Mouse (Mus musculus) kidney, embryonic 14.5 days (tissue): ENCODE results near the gene Chrm3. TPM values are rescaled to one million over a fixed set of nuclear protein-coding genes. Genes with fewer than 3 reads are reported as not detected.

Experiments used
- ATAC-seq: fragments of 200-750 bp; cut with Nextera tagmentation; 2 replicates; pipeline ENCODE4 v1.8.0; 2017; ENCODE audit warnings: moderate number of reproducible peaks, mild to moderate bottlenecking, moderate TSS enrichment, moderate library complexity; ENCODE audit not compliant: low FRiP score, low TSS enrichment
- H3K27ac ChIP-seq: fragments of 300-500 bp; sonication (generic); 2 replicates; pipeline ENCODE4 v1.5.1; 2014; ENCODE audit warnings: low read depth, mild to moderate bottlenecking, low read length, moderate library complexity, mixed read lengths
- H3K27me3 ChIP-seq: fragments of 300-500 bp; sonication (generic); 2 replicates; pipeline ENCODE4 v1.6.1; 2014; ENCODE audit warnings: mild to moderate bottlenecking, low read length; ENCODE audit not compliant: control insufficient read depth, insufficient read depth
- H3K36me3 ChIP-seq: fragments of 300-500 bp; sonication (generic); 2 replicates; pipeline ENCODE4 v1.6.1; 2014; ENCODE audit warnings: low read length, mixed read lengths; ENCODE audit not compliant: control insufficient read depth, insufficient read depth
- H3K4me1 ChIP-seq: fragments of 300-500 bp; sonication (generic); 2 replicates; pipeline ENCODE4 v1.6.1; 2014; ENCODE audit warnings: low read length, mixed read lengths; ENCODE audit not compliant: control insufficient read depth, insufficient read depth
- H3K4me2 ChIP-seq: fragments of 300-500 bp; sonication (generic); replicated peaks from 2 replicates; pipeline ENCODE4 v1.6.1; 2014; ENCODE audit warnings: low read depth, mild to moderate bottlenecking, low read length
- H3K4me3 ChIP-seq: fragments of 300-500 bp; sonication (generic); 2 replicates; pipeline ENCODE4 v1.5.1; 2014; ENCODE audit warnings: mild to moderate bottlenecking, low read length
- H3K9ac ChIP-seq: fragments of 300-500 bp; sonication (generic); 2 replicates; pipeline ENCODE4 v1.6.1; 2014; ENCODE audit warnings: low read depth, mild to moderate bottlenecking, low read length, moderate library complexity
- H3K9me3 ChIP-seq: fragments of 300-500 bp; sonication (generic); 2 replicates; pipeline ENCODE4 v1.6.1; 2016; ENCODE audit warnings: low read length; ENCODE audit not compliant: control insufficient read depth
- WGBS: fragments of 180-500 bp; shearing (Covaris S2); extraction: QIAGEN DNeasy Blood & Tissue Kit; methylation state at CpG from one replicate; pipeline ENCODE4 v1.1.7; 2014; 5-methylcytosine and 5-hydroxymethylcytosine counted together
- polyA plus RNA-seq: library from polyadenylated mRNA; unstranded; fragments of >200 nt; fragmentation: Nextera tagmentation; extraction: Ambion mirVana; gene quantifications from 2 replicates; pipeline ENCODE4 v1.2.1, GENCODE M21; 2014

Chrm3 gene
- polyA plus RNA-seq, 1 experiment from 2014 or later: 0.91 TPM

DNA sequence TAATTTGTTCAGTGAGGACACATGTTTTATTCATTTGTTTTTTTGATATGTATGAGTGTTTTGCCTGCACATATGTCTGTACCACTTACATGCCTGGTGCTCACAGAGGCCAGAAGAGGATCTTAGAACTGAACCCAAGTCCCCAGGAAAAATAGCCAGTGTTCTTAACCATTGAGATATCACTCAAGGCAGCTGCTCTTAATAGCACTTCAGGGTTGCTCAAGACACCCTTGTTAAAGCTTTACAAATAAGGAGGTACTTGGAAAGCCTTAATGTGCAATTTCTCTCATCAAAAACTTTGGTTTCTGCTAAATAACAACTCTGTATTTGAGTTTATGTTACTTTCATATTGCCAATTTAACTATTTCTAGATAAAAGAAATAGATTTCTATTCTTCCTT is 25.1 kb downstream of the Chrm3 start:
- Histone ChIP-seq H3K4me1 (no peaks in the 10 kb centered on the region), H3K9ac (no peak overlapping the region), H3K4me2 (no peak overlapping the region), H3K36me3 (no peaks in the 10 kb centered on the region), H3K9me3 (no peaks in the 10 kb centered on the region), H3K4me3 (no peak overlapping the region), H3K27me3 (no peaks in the 10 kb centered on the region), H3K27ac (no peak overlapping the region)
- no peak for ATAC-seq

DNA sequence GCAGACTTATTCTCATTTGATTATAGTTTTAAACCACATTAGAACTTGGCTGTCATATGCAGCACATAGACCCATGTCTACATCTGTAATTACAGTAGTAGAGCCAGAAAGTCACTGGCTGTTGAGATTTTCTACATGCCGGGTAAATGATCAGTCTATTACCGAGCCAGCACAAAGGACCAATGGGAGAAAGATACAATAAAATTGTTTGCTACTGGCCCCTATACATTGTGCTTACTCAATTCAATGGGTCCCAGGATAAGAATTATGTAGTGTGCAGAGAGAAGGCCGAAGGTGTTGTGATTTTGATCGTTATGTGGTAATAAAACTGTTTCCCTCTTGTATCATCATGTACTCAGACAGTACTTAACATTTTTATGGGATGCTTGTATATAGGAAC is 27.9 kb downstream of the Chrm3 start:
- Histone ChIP-seq H3K9me3 (no peaks in the 10 kb centered on the region), H3K36me3 (no peaks in the 10 kb centered on the region), H3K27me3 (no peaks in the 10 kb centered on the region), H3K27ac (no peak overlapping the region), H3K4me3 (no peak overlapping the region), H3K4me1 (no peaks in the 10 kb centered on the region), H3K4me2 (no peak overlapping the region), H3K9ac (no peak overlapping the region)
- no peak for ATAC-seq
- WGBS: 72% methylated on average over 4 of the region's 4 CpGs

DNA sequence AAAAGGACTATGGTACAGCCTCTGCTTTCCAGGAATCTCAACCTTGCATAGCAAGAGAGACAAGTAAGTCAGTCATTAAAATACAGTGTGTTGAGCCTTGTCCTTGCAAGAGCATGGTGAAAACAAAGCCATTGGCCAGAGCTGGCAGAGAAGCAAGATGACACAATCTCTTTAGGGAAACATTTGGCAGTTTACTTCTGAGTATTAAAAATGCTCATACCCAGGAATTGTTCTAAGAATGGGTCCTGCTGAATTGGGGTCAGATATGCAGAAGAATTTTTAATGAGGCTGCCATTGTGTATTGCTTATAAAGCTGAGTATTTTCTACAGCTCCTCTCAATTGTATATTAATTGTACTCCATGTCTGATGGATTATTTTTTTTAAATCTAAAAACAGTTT is 50.8 kb downstream of the Chrm3 start:
- ATAC-seq: no peak
- H3K4me3 ChIP-seq: no peak overlapping the region
- H3K9ac ChIP-seq: no peak overlapping the region
- no peak overlapping the region for H3K4me2 ChIP-seq
- no peaks in the 10 kb centered on the region for H3K4me1 ChIP-seq
- H3K36me3 ChIP-seq: no peaks in the 10 kb centered on the region
- H3K27ac ChIP-seq: no peak overlapping the region
- H3K27me3 ChIP-seq: no peaks in the 10 kb centered on the region
- no peaks in the 10 kb centered on the region for H3K9me3 ChIP-seq

DNA sequence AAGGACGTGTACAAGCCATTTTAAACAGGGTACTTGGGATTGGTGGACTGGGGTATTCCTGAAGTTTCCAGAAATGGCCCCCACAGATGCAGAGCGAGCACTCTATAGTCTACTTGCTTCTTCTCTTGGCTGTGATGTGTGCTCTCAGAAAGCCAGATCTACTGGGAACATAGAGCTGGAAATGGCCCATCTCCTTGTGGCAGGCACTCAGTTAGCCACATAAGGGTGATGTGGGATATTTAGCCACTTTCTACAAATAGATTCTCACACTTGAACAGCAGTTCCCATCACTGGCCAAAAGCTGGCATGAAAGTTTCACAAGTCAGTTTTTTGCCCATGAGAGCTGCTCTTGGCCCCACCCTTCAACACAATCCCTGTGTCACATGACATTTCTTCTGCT is 65.5 kb downstream of the Chrm3 start:
- no peak for ATAC-seq
- Histone ChIP-seq H3K9ac (no peak overlapping the region), H3K4me3 (no peak overlapping the region), H3K36me3 (no peaks in the 10 kb centered on the region), H3K4me1 (no peaks in the 10 kb centered on the region), H3K4me2 (no peak overlapping the region), H3K27me3 (no peaks in the 10 kb centered on the region), H3K9me3 (no peaks in the 10 kb centered on the region), H3K27ac (no peak overlapping the region)
- WGBS: 70% methylated on average over 2 of the region's 2 CpGs

DNA sequence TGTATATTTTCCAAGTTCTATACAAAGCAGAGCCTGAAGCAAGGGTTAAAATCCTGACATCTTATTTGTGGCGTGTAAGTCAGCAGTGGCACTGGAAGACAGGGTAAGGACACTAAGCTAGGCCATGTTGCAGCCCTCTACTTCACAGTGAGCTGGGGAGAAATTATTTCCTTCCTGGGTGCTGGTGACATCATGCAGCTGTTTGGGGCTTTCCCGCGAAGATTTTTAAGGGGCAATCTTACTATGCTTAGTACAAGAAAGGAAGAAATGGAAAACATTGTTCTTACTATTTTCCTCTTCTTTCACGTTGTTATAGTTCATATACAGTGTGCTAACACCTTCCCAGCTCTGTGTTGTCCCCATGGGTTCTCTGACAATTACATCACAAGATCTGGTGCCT is 76.3 kb downstream of the Chrm3 start:
- H3K36me3 ChIP-seq: no peaks in the 10 kb centered on the region
- no peaks in the 10 kb centered on the region for H3K9me3 ChIP-seq
- H3K27ac ChIP-seq: no peak overlapping the region
- H3K4me1 ChIP-seq: no peaks in the 10 kb centered on the region
- no peak overlapping the region for H3K4me3 ChIP-seq
- H3K27me3 ChIP-seq: no peaks in the 10 kb centered on the region
- ATAC-seq: no peak
- WGBS: 79% methylated on average over 4 of the region's 4 CpGs
- H3K4me2 ChIP-seq: no peak overlapping the region
- no peak overlapping the region for H3K9ac ChIP-seq

DNA sequence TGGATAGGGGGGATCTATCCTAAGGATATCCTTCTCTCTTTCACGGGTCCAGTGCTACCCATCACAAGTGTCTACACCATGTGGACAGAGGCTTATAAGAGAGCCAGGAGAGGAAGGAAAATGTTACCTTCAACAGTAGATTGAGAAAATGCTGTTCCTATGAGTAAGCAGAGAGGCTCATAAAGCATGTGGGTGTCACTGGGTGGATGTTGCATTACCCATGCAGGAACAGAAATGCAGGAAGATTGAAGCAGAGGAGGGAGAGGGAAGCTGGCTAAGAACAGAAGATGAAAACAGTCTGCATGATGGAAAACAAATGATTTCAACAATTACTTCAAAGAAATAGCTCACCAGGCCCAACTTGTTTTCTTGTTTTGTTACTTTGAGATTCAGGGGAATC is 85.7 kb downstream of the Chrm3 start:
- no peak overlapping the region for H3K9ac ChIP-seq
- H3K4me1 ChIP-seq: no peaks in the 10 kb centered on the region
- H3K27ac ChIP-seq: no peak overlapping the region
- 73% methylated on average over 1 of the region's 1 CpGs for WGBS
- no peak overlapping the region for H3K4me3 ChIP-seq
- H3K27me3 ChIP-seq: no peaks in the 10 kb centered on the region
- H3K9me3 ChIP-seq: no peaks in the 10 kb centered on the region
- H3K4me2 ChIP-seq: no peak overlapping the region
- ATAC-seq: no peak
- H3K36me3 ChIP-seq: no peaks in the 10 kb centered on the region

DNA sequence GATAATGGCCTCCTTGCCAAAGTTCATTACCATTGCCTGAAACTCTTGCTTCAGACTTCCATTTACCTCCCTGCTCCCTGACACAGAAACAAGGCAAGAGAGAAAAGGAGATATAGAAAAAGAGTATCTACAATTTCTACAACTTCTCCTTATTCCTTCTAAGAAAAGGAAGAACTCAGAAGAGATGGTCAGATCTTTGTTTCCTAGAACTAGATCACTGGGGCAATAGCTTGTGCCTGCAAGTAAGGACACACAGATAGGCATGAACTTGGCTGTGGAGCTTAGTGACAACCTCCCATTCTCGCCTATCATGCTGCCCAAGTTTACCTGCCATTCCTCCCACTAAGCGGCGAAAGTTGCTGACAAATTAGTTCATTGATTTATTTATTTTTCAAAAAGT is 96.9 kb downstream of the Chrm3 start:
- 85% methylated on average over 3 of the region's 3 CpGs for WGBS
- ATAC-seq: no peak
- H3K4me1 ChIP-seq: no peaks in the 10 kb centered on the region

DNA sequence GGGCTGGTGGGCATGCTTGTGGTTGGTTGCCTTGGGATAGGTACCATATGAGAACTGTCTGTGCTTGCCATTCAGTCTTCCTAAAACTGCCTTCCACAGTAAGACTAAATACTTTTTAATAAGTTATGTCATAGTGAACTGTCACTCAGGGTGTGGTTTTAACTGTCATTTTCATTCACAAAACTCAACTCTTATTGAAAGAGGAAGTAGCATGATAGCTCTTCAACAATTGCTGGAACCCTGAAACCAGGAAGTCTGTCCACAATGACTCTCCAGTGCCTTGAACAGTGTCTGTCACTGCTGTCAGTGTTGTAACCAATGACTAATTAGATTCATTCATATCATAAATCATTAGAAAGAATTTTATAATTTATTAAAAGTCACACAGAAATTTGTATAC is 107.6 kb downstream of the Chrm3 start:
- H3K4me1 ChIP-seq: no peaks in the 10 kb centered on the region
- H3K4me2 ChIP-seq: no peak overlapping the region
- no peaks in the 10 kb centered on the region for H3K36me3 ChIP-seq
- no peak overlapping the region for H3K27ac ChIP-seq
- no peak overlapping the region for H3K4me3 ChIP-seq
- no peaks in the 10 kb centered on the region for H3K27me3 ChIP-seq
- no peaks in the 10 kb centered on the region for H3K9me3 ChIP-seq
- no peak for ATAC-seq
- H3K9ac ChIP-seq: no peak overlapping the region

More for the DNA sequence above, 96.9 kb downstream of the Chrm3 start:
- no peak overlapping the region for H3K27ac ChIP-seq
- no peaks in the 10 kb centered on the region for H3K9me3 ChIP-seq
- no peaks in the 10 kb centered on the region for H3K36me3 ChIP-seq
- no peak overlapping the region for H3K4me2 ChIP-seq
- no peaks in the 10 kb centered on the region for H3K27me3 ChIP-seq
- no peak overlapping the region for H3K4me3 ChIP-seq
- no peak overlapping the region for H3K9ac ChIP-seq

DNA sequence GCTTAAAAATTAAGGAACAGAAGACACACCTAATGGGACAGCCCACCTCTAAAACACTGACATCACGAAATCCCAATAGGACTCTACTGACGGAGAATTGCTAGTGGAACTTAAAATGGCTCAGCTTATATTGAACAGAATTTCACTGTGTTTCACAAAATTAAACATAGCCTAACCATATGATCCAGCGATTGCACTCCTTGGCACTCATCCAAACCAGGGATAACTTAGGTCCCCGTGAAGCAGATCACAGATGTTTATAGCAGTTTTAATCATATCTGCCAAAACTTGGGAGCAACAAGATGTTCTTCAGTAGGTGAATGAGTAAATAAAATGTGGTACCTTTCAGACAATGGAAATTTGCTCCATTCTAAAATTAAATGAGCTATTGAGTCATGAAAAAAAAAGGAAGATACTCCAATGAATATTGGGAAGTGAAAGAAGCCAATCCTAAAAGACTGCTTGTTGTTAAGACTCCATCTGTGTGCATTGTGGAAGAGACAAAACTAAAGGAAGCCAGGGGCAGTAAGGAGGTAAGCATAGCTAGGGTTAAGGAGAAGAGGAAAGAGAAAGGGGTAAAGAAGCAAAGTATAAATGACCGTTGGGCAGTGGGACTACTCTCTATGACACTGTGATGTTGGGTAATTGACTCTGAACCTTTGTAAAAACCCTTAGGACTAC is 109.0 kb downstream of the Chrm3 start:
- no peaks in the 10 kb centered on the region for H3K9me3 ChIP-seq
- no peak overlapping the region for H3K9ac ChIP-seq
- no peak overlapping the region for H3K4me2 ChIP-seq
- no peaks in the 10 kb centered on the region for H3K27me3 ChIP-seq
- H3K36me3 ChIP-seq: no peaks in the 10 kb centered on the region
- no peaks in the 10 kb centered on the region for H3K4me1 ChIP-seq
- WGBS: 85% methylated on average over 5 of the region's 5 CpGs
- no peak overlapping the region for H3K27ac ChIP-seq
- ATAC-seq: no peak
- H3K4me3 ChIP-seq: no peak overlapping the region
